Mouse (Mus musculus): Measurements from ENCODE around the gene Gm9508. TPM values are rescaled to one million over a fixed set of nuclear protein-coding genes. Genes with fewer than 3 reads are reported as not detected.

The Gm9508 gene
- polyA plus RNA-seq, 1 experiment from 2014 or later = not detected

DNA sequence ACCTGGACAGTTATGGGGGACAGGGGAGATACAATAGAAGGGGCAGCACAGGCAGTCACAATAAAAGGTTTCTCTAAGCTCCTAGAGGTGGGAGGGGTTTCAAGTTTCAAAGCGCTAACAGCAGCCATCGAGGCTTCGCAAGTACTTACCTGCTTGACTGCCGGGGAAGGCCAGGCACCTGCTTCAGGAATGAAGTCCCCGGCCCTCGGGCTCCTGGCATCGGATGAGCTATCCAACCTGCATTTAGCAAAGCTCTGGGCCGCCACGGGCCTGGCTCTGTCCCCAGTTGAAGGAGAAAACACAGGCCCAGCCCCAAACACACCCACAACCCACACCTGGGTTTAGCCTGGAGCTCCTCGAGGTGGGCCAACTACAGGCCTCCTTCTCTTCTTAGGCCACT is 10.0 kb downstream of the Gm9508 start:
- 56% methylated on average over 10 of the region's 10 CpGs for WGBS (ENCODE audit: missing documents)
- H3K79me2 ChIP-seq (ENCODE audit: inconsistent target) = no peaks in the 10 kb centered on the region
- H3K36me3 ChIP-seq (ENCODE audit: inconsistent target) = no peaks in the 10 kb centered on the region
- H3K4me3 ChIP-seq (ENCODE audit: inconsistent target) = no peak overlapping the region
- no peak overlapping the region for H3K27ac ChIP-seq

DNA sequence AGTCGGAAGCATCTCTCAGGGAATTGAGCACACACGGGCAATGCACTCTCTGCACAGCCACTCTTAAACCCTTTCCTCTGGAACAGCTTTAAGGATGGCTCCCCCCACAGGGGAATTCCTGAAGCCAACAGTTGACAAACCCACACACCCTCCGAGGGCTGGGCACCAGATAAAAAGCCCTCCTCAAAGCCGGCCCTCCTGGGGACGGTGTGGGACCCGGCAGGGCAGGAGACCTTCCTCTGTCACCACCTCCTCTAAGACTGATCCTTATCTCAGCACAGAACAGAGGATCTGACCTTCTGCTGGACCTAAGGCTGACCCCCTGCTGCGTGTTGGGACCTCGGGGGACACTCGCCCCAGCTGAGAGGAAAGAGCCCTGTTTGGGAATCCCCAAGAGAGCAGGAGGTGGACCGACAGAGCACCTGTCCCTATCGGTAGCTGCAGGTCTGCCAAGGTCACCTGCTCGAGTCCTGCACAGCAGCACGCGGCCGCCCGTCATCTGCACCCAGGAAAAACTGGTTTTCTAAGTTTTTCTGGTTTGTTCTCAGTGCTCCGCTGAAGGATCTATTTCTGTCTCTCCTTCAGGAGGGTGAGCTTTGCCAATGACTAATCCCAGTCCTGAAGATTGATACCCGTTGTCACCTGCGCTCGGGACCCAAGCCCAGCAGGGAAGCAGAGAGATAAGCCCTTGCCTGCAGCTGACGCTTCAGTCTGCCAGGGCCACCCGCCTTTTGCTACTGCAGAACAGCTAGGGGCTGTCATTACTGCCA is 11.0 kb downstream of the Gm9508 start, which contains the start of gene Tspear:
TSS of gene Tspear (plus strand) at position 675 of the 770 bp plus-strand sequence.
- Histone ChIP-seq H3K36me3 (ENCODE audit: inconsistent target) (no peaks in the 10 kb centered on the region), H3K27ac (no peak within 1 kb of the TSS), H3K79me2 (ENCODE audit: inconsistent target) (no peaks in the 10 kb centered on the region), H3K4me3 (ENCODE audit: inconsistent target) (no peak within 1 kb of the TSS)
- 17% methylated on average over 22 of the region's 22 CpGs for WGBS (ENCODE audit: missing documents)

DNA sequence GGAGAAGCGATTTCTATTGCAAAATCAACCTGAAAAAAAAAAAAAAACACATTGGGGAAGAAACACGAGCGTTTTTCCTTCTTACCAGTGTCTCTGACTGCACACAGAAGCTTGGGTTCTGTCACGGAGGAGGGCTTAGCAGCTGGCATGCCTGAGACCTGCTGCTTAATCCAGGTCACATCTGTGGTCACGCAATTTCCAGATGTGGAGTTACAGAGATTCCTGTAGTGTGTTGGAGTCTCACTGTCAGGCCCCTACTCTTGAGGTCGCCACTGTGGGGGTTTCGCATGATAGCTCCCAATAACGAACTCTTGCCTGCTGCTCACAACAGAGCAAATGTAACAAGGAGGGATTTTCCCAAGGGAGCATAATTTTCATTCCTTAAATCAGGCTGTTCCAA is 12.9 kb downstream of the Gm9508 start:
- H3K79me2 ChIP-seq (ENCODE audit: inconsistent target) = no peaks in the 10 kb centered on the region
- no peaks in the 10 kb centered on the region for H3K36me3 ChIP-seq (ENCODE audit: inconsistent target)
- WGBS (ENCODE audit: missing documents) = 47% methylated on average over 8 of the region's 8 CpGs
- H3K4me3 ChIP-seq (ENCODE audit: inconsistent target) = no peak overlapping the region
- H3K27ac ChIP-seq = no peak overlapping the region

DNA sequence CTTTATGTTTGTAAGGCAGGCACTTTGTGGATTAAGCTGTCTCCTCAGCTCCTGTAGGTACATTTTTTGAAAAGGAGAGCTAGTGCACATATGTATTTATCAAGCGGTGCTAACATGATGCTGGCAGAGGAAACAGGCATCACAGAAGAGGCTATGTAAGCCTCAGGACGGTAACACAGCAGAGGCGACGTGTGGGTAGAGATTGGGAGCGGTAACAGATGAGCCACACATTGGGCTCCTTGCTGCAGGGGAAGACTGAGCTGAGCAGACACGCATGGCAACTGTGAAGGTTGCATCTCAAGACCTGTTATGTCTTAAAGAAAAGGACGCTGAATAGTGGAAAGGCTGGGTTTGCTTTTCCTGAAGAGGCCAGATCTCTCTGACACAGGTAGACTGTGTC is 14.0 kb downstream of the Gm9508 start:
- Histone ChIP-seq H3K4me3 (ENCODE audit: inconsistent target) (no peak overlapping the region), H3K27ac (no peak overlapping the region), H3K36me3 (ENCODE audit: inconsistent target) (no peaks in the 10 kb centered on the region), H3K79me2 (ENCODE audit: inconsistent target) (no peaks in the 10 kb centered on the region)
- WGBS (ENCODE audit: missing documents) = 83% methylated on average over 6 of the region's 7 CpGs

DNA sequence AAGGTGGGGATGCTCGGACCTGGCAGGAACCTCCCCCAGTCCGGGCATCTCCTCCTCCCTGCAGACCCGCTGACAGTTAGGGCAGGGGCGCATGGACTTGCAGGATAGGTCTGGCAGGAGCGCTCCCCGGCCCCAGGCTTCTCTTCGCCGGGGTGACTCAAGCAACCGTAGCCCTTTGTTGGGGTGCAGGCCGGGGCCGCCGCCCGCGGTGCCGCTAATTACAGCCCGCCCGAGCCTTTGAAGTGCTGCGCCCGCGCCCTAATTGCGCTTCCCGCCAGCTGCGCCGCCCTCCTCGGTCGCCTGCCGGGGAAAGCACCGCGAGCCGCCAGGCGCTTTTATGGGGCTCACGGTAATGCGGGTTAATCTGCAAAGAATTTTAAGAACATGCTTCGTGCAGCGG is 19.5 kb downstream of the Gm9508 start:
- WGBS (ENCODE audit: missing documents) = 2% methylated on average over 35 of the region's 35 CpGs
- no peak overlapping the region for H3K27ac ChIP-seq
- H3K79me2 ChIP-seq (ENCODE audit: inconsistent target) = no peaks in the 10 kb centered on the region
- no peaks in the 10 kb centered on the region for H3K36me3 ChIP-seq (ENCODE audit: inconsistent target)
- no peak overlapping the region for H3K4me3 ChIP-seq (ENCODE audit: inconsistent target)

DNA sequence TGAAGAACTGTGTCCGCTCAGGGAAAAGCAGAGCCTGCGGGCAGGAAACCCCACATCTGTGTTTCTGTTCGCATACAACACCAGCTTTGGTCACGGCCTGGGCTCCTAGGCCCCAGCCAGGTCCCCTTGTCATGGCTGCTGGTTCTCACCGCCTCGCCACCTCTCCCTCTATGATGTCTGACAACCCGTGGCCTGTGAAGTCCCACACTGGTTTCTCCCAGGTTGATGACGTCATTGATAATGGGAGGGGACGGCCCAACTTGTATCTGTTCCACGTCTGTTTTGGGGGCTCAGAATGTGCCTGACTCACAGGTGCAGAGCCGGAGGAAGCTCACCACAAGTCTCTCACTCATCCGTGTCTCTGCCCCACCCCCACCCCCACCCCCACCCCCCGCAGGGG is 23.3 kb downstream of the Gm9508 start:
- 75% methylated on average over 12 of the region's 13 CpGs for WGBS (ENCODE audit: missing documents)
- H3K36me3 ChIP-seq (ENCODE audit: inconsistent target) = no peaks in the 10 kb centered on the region
- H3K4me3 ChIP-seq (ENCODE audit: inconsistent target) = no peak overlapping the region
- no peak overlapping the region for H3K27ac ChIP-seq
- H3K79me2 ChIP-seq (ENCODE audit: inconsistent target) = no peaks in the 10 kb centered on the region

DNA sequence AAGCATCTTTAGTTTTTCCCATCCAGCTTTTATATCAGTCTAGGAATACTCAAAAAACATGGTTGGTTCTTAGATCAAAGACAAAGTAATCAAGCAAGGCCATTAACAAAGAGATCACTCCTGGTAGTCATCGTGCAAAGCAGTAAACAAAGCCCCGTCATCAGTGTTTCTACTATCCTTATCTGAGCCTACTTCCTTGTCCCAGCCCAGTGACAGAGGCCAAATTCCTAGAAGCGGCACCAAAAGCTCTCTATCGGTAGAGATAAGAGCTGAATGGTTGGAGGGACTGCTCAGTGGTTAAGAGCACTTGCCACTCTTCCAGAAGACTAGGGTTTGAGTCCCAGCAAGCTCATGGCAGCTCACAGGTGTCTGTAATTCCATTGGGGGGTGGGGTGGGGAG is 25.5 kb downstream of the Gm9508 start:
- H3K79me2 ChIP-seq (ENCODE audit: inconsistent target) = no peaks in the 10 kb centered on the region
- 50% methylated on average over 4 of the region's 4 CpGs for WGBS (ENCODE audit: missing documents)
- no peak overlapping the region for H3K27ac ChIP-seq

DNA sequence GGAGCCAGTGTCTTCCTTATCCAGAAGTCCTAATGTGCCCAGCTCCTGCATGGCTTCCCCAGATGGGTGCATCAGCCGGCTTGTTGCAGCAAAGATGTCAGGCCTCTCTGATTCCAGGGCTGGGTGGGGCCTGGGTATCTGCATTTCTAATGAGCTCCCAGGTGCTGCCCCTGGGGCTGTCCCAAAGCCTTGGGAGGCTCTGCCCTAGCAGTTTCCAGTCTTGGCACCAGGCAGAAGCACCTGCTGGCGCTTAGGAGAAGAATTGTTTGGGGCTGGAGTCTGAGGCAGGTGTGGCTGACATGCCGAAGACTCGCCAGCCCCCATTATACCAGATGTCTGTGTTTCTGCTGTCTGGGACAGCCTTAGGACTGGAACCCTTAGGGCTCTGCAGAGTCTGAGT is 26.3 kb downstream of the Gm9508 start:
- 81% methylated on average over 4 of the region's 4 CpGs for WGBS (ENCODE audit: missing documents)
- Histone ChIP-seq H3K79me2 (ENCODE audit: inconsistent target) (no peaks in the 10 kb centered on the region), H3K4me3 (ENCODE audit: inconsistent target) (no peak overlapping the region), H3K27ac (no peak overlapping the region), H3K36me3 (ENCODE audit: inconsistent target) (no peaks in the 10 kb centered on the region)

More for the DNA sequence above, 25.5 kb downstream of the Gm9508 start:
- Histone ChIP-seq H3K4me3 (ENCODE audit: inconsistent target) (no peak overlapping the region), H3K36me3 (ENCODE audit: inconsistent target) (no peaks in the 10 kb centered on the region)

DNA sequence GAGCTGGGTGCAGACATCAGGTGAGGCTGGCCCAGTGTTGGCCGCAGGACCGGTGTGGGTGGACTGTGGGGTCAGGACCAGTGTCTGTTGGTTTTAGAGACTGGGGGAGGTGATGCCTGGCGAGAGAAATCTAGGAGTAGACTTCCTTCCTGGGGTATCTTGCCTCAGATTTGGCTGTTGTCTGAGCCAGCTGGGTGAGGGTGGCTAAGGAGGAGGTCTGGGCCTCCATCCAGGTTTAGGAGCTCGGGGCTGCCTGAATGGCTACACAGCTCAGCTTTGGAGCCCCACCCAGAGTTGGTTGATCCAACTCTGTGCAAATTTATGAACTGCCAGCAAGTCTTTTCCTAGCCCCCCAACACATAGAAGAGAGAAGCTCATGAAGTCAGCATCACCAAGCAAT is 29.6 kb downstream of the Gm9508 start:
- H3K4me3 ChIP-seq (ENCODE audit: inconsistent target) = no peak overlapping the region
- WGBS (ENCODE audit: missing documents) = 75% methylated on average over 4 of the region's 4 CpGs
- no peak overlapping the region for H3K27ac ChIP-seq
- no peaks in the 10 kb centered on the region for H3K79me2 ChIP-seq (ENCODE audit: inconsistent target)
- no peaks in the 10 kb centered on the region for H3K36me3 ChIP-seq (ENCODE audit: inconsistent target)

DNA sequence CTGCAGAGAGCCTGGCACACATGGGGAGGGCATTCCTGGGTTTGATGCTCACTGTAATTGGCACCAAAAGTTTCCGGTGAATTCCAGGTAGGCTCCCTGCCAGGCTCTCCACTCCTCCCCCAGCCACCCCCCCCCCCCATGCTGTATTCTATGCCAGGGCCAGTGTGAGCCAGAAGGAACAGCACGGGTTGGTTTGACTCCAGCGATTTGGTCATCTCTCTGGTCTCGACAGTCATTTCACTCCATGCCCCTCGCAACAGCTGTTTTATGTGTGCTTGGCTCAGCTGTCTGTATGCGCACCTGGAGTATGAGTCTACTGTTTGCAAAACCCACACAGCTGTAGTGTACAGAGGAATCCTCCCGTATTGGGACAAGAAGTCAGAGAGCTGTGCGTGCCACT is 30.7 kb downstream of the Gm9508 start:
- Histone ChIP-seq H3K36me3 (ENCODE audit: inconsistent target) (no peaks in the 10 kb centered on the region), H3K4me3 (ENCODE audit: inconsistent target) (no peak overlapping the region)
- 88% methylated on average over 8 of the region's 8 CpGs for WGBS (ENCODE audit: missing documents)

DNA sequence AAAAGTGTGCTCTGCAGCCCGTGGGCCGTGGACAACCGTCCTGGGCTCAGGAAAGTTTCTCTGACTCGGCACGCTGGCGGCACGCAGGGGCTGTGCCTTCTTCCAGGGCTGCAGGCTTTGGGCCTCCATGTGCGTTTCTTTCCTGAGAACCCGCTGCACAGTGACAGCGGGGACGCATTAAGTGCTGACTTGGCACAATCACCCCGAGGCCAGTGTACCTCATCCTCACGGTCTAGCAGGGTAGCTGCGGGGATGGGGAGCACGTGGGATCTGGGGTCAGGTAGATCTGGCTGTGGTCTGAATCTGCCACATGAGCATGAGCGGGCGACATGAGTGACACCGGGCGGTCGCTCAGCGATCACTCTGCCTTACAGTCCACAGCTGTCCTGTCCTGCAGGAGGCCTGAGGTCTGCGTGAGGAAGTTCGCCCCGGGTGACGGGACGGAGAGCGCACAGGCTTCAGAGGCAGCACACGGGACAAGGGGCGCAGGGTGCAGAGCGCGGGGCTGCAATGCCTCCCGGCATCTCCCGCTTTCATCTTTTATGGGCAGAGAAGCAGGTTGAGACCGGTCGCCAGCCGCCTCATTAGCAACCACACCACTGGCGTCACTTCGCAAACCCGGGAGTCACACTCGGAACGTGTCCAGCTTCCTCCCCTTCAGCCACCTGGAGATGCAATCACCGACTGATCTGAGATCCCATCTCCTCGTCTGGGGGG is 32.9 kb downstream of the Gm9508 start:
- Histone ChIP-seq H3K79me2 (ENCODE audit: inconsistent target) (no peaks in the 10 kb centered on the region), H3K27ac (no peak overlapping the region)
- WGBS (ENCODE audit: missing documents) = 48% methylated on average over 42 of the region's 43 CpGs

More for the DNA sequence above, 30.7 kb downstream of the Gm9508 start:
- no peaks in the 10 kb centered on the region for H3K79me2 ChIP-seq (ENCODE audit: inconsistent target)
- no peak overlapping the region for H3K27ac ChIP-seq

DNA sequence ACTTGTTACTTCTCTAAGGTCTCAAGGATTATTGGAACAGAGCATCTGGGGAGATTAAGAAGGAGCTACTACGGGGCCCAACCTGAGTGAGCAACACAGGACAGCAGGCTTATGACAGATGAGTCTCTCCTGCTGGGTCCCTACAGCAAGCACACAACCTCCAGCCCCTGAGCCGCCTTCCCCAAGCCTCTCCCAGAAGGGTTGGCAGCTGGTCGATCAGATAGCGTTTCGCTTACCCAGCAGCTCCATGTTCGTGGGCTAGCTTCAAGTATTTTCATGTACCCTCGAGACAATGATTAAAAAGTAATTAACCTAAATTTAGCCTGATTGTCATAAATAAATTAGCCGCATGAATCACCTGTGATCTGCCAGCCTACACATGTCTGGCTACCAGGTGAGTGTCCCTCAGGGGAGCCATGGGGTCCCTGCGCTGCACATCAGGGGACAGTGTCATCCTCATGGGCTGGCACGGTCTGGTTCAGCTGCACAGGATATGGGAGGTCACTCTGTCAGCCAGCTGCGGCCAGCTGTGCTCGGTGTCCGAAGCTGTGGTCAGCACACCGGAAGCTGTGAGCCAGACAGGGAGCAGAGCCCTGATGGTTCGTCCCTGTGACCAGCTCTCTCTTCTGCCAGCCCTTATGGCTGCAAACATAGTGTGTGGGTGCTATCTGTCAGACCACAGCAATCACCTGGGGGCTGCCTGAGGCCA is 38.6 kb downstream of the Gm9508 start:
- Histone ChIP-seq H3K79me2 (ENCODE audit: inconsistent target) (no peaks in the 10 kb centered on the region), H3K27ac (no peak overlapping the region), H3K36me3 (ENCODE audit: inconsistent target) (no peaks in the 10 kb centered on the region), H3K4me3 (ENCODE audit: inconsistent target) (no peak overlapping the region)
- WGBS (ENCODE audit: missing documents) = 84% methylated on average over 15 of the region's 15 CpGs

More for the DNA sequence above, 32.9 kb downstream of the Gm9508 start:
- Histone ChIP-seq H3K36me3 (ENCODE audit: inconsistent target) (no peaks in the 10 kb centered on the region), H3K4me3 (ENCODE audit: inconsistent target) (no peak overlapping the region)

DNA sequence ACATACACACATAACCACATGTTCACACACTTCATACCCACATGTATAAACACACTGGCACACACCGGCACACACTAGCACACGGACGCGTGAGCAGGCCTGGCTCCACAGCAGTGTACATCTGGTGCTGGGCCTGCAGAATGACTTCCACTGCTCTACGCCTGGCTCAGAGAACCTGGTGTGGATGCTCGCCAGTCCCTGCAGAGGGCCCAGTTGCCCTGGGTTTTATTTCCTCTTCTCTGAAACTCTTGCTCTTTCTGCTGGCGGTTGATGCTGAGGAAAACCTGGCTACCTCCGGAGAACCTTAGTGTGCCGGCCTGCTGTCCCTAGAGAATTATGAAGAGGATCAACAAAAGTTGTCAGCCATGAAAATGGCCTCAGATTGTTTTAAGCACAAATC is 45.0 kb downstream of the Gm9508 start:
- no peak overlapping the region for H3K27ac ChIP-seq
- H3K4me3 ChIP-seq (ENCODE audit: inconsistent target) = no peak overlapping the region
- H3K36me3 ChIP-seq (ENCODE audit: inconsistent target) = no peaks in the 10 kb centered on the region
- no peaks in the 10 kb centered on the region for H3K79me2 ChIP-seq (ENCODE audit: inconsistent target)
- 90% methylated on average over 9 of the region's 9 CpGs for WGBS (ENCODE audit: missing documents)

DNA sequence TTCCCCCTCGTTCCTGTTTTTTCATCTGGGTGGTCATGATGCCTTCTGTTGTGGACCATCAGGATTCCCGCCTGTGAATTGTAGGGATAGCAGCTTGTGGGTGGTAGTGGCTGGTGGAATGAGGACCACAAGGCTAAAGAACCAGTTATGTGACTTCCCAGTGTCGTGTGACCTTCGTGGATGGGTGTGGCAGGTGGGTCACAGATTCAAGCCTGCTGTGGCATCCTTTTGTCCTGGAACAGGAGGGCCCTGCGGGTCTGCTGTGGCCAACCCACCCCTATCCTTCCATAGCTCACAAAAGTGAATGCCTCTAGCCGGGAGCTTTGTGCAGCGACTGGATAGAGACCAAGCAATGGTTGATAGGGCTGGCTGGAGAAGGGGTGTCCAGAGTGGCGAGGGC is 49.1 kb downstream of the Gm9508 start:
- Histone ChIP-seq H3K27ac (no peak overlapping the region), H3K4me3 (ENCODE audit: inconsistent target) (no peak overlapping the region), H3K36me3 (ENCODE audit: inconsistent target) (peaks cover 34% of the 10 kb centered on the region), H3K79me2 (ENCODE audit: inconsistent target) (no peaks in the 10 kb centered on the region)
- 93% methylated on average over 8 of the region's 8 CpGs for WGBS (ENCODE audit: missing documents)

DNA sequence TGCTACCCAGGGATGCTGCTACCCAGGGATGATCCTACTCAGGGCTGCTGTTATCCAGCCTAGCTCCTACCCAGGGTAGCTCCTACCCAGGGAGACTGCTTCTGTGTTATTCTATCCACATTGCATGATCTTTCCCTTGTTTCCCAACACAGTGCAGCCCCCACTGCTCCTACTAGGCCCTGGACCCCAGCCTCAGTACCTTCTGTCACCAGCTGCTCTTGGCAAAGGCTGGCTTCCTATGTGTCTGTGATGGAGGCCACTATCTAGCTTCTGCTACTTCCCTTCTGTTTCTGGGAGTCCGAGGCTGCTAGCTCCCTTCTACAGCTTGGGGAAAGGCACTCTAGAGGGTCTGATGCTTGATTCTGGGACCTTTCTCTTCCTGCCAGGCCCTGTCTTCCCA is 49.6 kb downstream of the Gm9508 start:
- no peak overlapping the region for H3K27ac ChIP-seq
- peaks cover 38% of the 10 kb centered on the region for H3K36me3 ChIP-seq (ENCODE audit: inconsistent target)
- H3K79me2 ChIP-seq (ENCODE audit: inconsistent target) = no peaks in the 10 kb centered on the region
- WGBS (ENCODE audit: missing documents) = 37% methylated on average over 1 of the region's 1 CpGs
- H3K4me3 ChIP-seq (ENCODE audit: inconsistent target) = no peak overlapping the region
